Mouse (Mus musculus) megakaryocyte, embryonic 14.5 days (primary cell): Measurements from ENCODE around the gene Arhgef3.

Experiments
- FLI1 ChIP-seq: IDR thresholded peaks from 2 replicates; pipeline ENCODE4 v1.6.1; 2012; ENCODE audit warnings: low read length, inconsistent platforms, mixed read lengths
- GATA1 ChIP-seq: IDR thresholded peaks from 3 replicates; pipeline ENCODE4 v1.6.1; 2012; ENCODE audit warnings: mixed read lengths, low read length, inconsistent platforms, borderline replicate concordance

- TF ChIP-seq GATA1, result no peak
- TF ChIP-seq FLI1, result no peak
These were observed 207.3 kb downstream of the Arhgef3 start for GRCm38 (mm10) chr14:27322041-27322440.
